Mouse (Mus musculus) stomach, embryonic 16.5 days (tissue): ENCODE data around the gene Bbs9. TPM values are rescaled to one million over a fixed set of nuclear protein-coding genes. Genes with fewer than 3 reads are reported as not detected.

ENCODE experiments used
- ATAC-seq: fragments of 200-750 bp; cut with Nextera tagmentation; 2 replicates; pipeline ENCODE4 v1.8.0; 2017; ENCODE audit warnings: moderate number of reproducible peaks, moderate TSS enrichment; ENCODE audit not compliant: insufficient read depth, low FRiP score
- H3K27ac ChIP-seq: fragments of 300-500 bp; sonication (generic); 2 replicates; pipeline ENCODE4 v1.5.1; 2014; ENCODE audit warnings: low read length
- H3K27me3 ChIP-seq: fragments of 300-500 bp; sonication (generic); 2 replicates; pipeline ENCODE4 v1.6.1; 2014; ENCODE audit warnings: low read length, control low read depth, mixed read lengths; ENCODE audit not compliant: control insufficient read depth, insufficient read depth
- H3K36me3 ChIP-seq: fragments of 300-500 bp; sonication (generic); 2 replicates; pipeline ENCODE4 v1.6.1; 2014; ENCODE audit warnings: low read length; ENCODE audit not compliant: control insufficient read depth, insufficient read depth
- H3K4me1 ChIP-seq: fragments of 300-500 bp; sonication (generic); 2 replicates; pipeline ENCODE4 v1.6.1; 2014; ENCODE audit warnings: low read length, control low read depth, mixed read lengths; ENCODE audit not compliant: control insufficient read depth, insufficient read depth
- H3K4me2 ChIP-seq: fragments of 300-500 bp; sonication (generic); 2 replicates; pipeline ENCODE4 v1.6.1; 2014; ENCODE audit warnings: low read depth, low read length, mixed read lengths
- H3K4me3 ChIP-seq: fragments of 300-500 bp; sonication (generic); replicated peaks from 2 replicates; pipeline ENCODE4 v1.5.1; 2014; ENCODE audit warnings: mild to moderate bottlenecking, low read length
- H3K9ac ChIP-seq: fragments of 300-500 bp; sonication (generic); 2 replicates; pipeline ENCODE4 v1.6.1; 2014; ENCODE audit warnings: low read length
- H3K9me3 ChIP-seq: fragments of 300-500 bp; sonication (generic); replicated peaks from 2 replicates; pipeline ENCODE4 v1.6.1; 2016; ENCODE audit warnings: low read length, control low read depth; ENCODE audit not compliant: control insufficient read depth
- WGBS: fragments of 180-500 bp; shearing (Covaris S2); extraction: QIAGEN DNeasy Blood & Tissue Kit; methylation state at CpG from one replicate; pipeline ENCODE4 v1.1.7; 2014; 5-methylcytosine and 5-hydroxymethylcytosine counted together
- polyA plus RNA-seq: library from polyadenylated mRNA; unstranded; fragments of >200 nt; fragmentation: Nextera tagmentation; extraction: Ambion mirVana; gene quantifications from 2 replicates; pipeline ENCODE4 v1.2.1, GENCODE M21; 2015

The Bbs9 gene
- 11.5 and 12.2 TPM in 2 replicates for polyA plus RNA-seq

- Histone ChIP-seq H3K4me3 (peak within 1 kb of the TSS; percentile 68), H3K4me2 (peak within 1 kb of the TSS; percentile 97), H3K9me3 (no peaks in the 10 kb centered on the region), H3K4me1 (peaks cover 4% of the 10 kb centered on the region), H3K27ac (peak within 1 kb of the TSS; percentile 68), H3K36me3 (no peaks in the 10 kb centered on the region), H3K9ac (peak within 1 kb of the TSS; percentile 69), H3K27me3 (no peaks in the 10 kb centered on the region)
- ATAC-seq, result peak; percentile 98
- under 1% methylated on average over 25 of the region's 25 CpGs for WGBS
Observed at GRCm38 (mm10) chr9:22475424-22475868, at the start of gene Bbs9. TSS of gene Bbs9 (plus strand) at chr9:22475715.

- ATAC-seq, result no peak
- H3K27me3 ChIP-seq, result no peaks in the 10 kb centered on the region
- WGBS, result 85% methylated on average over 2 of the region's 4 CpGs
Observed at GRCm38 (mm10) chr9:22428028-22428665, 47.4 kb upstream of the Bbs9 start.

GRCm38 (mm10) chr9:22428666-22429410 lies 46.7 kb upstream of the Bbs9 start:
- H3K27me3 ChIP-seq, result no peaks in the 10 kb centered on the region
- no peak overlapping the region for H3K9ac ChIP-seq
- peaks cover 3% of the 10 kb centered on the region; the same call in 1 of the 2 replicates for H3K4me1 ChIP-seq
- H3K27ac ChIP-seq, result no peak overlapping the region
- no peak for ATAC-seq
- no peaks in the 10 kb centered on the region for H3K36me3 ChIP-seq
- no peaks in the 10 kb centered on the region for H3K9me3 ChIP-seq
- WGBS, result 76% methylated on average over 14 of the region's 14 CpGs
- no peak overlapping the region for H3K4me3 ChIP-seq
- H3K4me2 ChIP-seq, result no peak overlapping the region

More at GRCm38 (mm10) chr9:22428028-22428665, 47.4 kb upstream of the Bbs9 start:
- no peaks in the 10 kb centered on the region for H3K9me3 ChIP-seq
- H3K27ac ChIP-seq, result no peak overlapping the region
- no peak overlapping the region for H3K4me3 ChIP-seq
- H3K9ac ChIP-seq, result no peak overlapping the region
- H3K36me3 ChIP-seq, result no peaks in the 10 kb centered on the region
- H3K4me2 ChIP-seq, result no peak overlapping the region
- peaks cover 3% of the 10 kb centered on the region; the same call in 1 of the 2 replicates for H3K4me1 ChIP-seq

- Histone ChIP-seq H3K27me3 (no peaks in the 10 kb centered on the region), H3K9ac (no peak overlapping the region), H3K36me3 (no peaks in the 10 kb centered on the region), H3K9me3 (no peaks in the 10 kb centered on the region), H3K4me3 (no peak overlapping the region), H3K4me1 (peaks cover 3% of the 10 kb centered on the region; the same call in 1 of the 2 replicates), H3K4me2 (no peak overlapping the region), H3K27ac (0 out of 2 replicates have a peak overlapping the region, but pooled peaks have one; percentile 1)
- no peak for ATAC-seq
- WGBS, result 48% methylated on average over 15 of the region's 15 CpGs
Observed at GRCm38 (mm10) chr9:22429533-22430241, 45.8 kb upstream of the Bbs9 start.

GRCm38 (mm10) chr9:22430315-22430840 lies 45.1 kb upstream of the Bbs9 start:
- H3K36me3 ChIP-seq, result no peaks in the 10 kb centered on the region
- no peak overlapping the region for H3K9ac ChIP-seq
- 0 out of 2 replicates have a peak overlapping the region, but pooled peaks have one; percentile 5 for H3K4me2 ChIP-seq
- H3K4me3 ChIP-seq, result no peak overlapping the region
- WGBS, result 30% methylated on average over 5 of the region's 5 CpGs
- H3K27ac ChIP-seq, result 0 out of 2 replicates have a peak overlapping the region, but pooled peaks have one; percentile 1
- no peak for ATAC-seq
- no peaks in the 10 kb centered on the region for H3K9me3 ChIP-seq
- H3K27me3 ChIP-seq, result no peaks in the 10 kb centered on the region
- peaks cover 3% of the 10 kb centered on the region; the same call in 1 of the 2 replicates for H3K4me1 ChIP-seq

GRCm38 (mm10) chr9:22433221-22433620 lies 42.3 kb upstream of the Bbs9 start:
- Histone ChIP-seq H3K4me2 (no peak overlapping the region), H3K27me3 (no peaks in the 10 kb centered on the region), H3K9me3 (no peaks in the 10 kb centered on the region), H3K36me3 (no peaks in the 10 kb centered on the region), H3K4me1 (peaks cover 3% of the 10 kb centered on the region; the same call in 1 of the 2 replicates), H3K4me3 (no peak overlapping the region), H3K9ac (no peak overlapping the region), H3K27ac (no peak overlapping the region)
- no peak for ATAC-seq
- 74% methylated on average over 2 of the region's 2 CpGs for WGBS

- ATAC-seq, result no peak
- no peaks in the 10 kb centered on the region for H3K36me3 ChIP-seq
- H3K27me3 ChIP-seq, result no peaks in the 10 kb centered on the region
- no peak overlapping the region for H3K4me3 ChIP-seq
- no peak overlapping the region for H3K27ac ChIP-seq
- no peaks in the 10 kb centered on the region for H3K9me3 ChIP-seq
- WGBS, result 79% methylated on average over 2 of the region's 2 CpGs
- no peak overlapping the region for H3K9ac ChIP-seq
- H3K4me2 ChIP-seq, result no peak overlapping the region
- peaks cover 3% of the 10 kb centered on the region; the same call in 1 of the 2 replicates for H3K4me1 ChIP-seq
Observed at GRCm38 (mm10) chr9:22434101-22434500, 41.4 kb upstream of the Bbs9 start.

- Histone ChIP-seq H3K9me3 (no peaks in the 10 kb centered on the region; the same call in 1 of the 2 replicates), H3K4me2 (no peak overlapping the region), H3K27me3 (no peaks in the 10 kb centered on the region), H3K36me3 (no peaks in the 10 kb centered on the region), H3K9ac (no peak overlapping the region), H3K4me1 (no peaks in the 10 kb centered on the region), H3K27ac (no peak overlapping the region), H3K4me3 (no peak overlapping the region)
- no peak for ATAC-seq
- 62% methylated on average over 1 of the region's 1 CpGs for WGBS
Observed at GRCm38 (mm10) chr9:22438826-22439225, 36.7 kb upstream of the Bbs9 start.
